Mouse (Mus musculus) kidney, postnatal 10 days (tissue): ENCODE measurements around the gene Chia1.
"Not testable (repeated sequence)": the region's sequence is repeated elsewhere in the genome, so short reads cannot be mapped to it uniquely, and the experiment has no call there.

Source experiments
- DNase-seq: peaks from one replicate; pipeline ENCODE4 v3.0.0; 2021; ENCODE audit warnings: mixed read lengths

Chia1 gene

GRCm38 (mm10) chr3:106112929-106113328 lies at the start of gene Chia1:
Gene Chia1 (plus strand): TSS chr3:106113229.
- DNase-seq, result no peak

DNA sequence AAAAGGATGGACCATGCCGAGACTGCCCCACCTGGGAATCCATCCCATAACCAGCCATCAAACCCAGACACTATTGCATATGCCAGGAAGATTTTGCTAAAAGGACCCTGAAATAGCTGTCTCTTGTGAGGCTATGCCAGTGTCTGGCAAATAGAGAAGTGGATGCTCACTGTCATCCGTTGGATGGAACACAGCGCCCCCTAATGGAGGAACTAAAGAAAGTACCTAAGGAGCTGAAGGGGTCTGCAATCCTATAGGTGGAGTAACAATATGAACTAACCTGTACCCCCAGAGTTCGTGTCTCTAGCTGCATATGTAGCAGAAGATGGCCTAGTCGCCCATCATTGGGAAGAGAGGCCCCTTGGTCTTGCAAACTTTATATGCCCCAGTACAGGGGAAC lies 45.3 kb upstream of the Chia1 start:
- DNase-seq, result not testable (repeated sequence)

DNA sequence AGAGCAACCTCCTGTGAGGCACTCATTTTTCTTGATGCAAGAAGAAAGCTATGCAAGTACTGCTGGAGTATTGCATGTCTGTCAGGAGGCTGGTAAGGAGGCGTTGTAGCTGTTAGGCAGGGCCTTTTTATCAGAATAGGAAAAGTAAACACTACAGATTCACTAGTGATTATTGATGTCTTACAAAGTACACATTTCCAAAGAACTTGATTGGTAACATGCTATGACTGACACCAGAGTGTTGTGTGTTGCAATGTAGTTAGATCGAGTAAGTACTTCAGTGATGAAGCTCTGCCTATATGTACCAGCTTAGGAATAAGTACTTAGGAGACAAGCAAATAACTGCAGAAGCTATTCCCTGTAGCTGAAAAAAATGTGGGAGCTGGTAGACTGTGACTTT lies 42.0 kb upstream of the Chia1 start:
- no peak for DNase-seq

GRCm38 (mm10) chr3:106074824-106075223 lies 38.2 kb upstream of the Chia1 start:
- no peak for DNase-seq

DNA sequence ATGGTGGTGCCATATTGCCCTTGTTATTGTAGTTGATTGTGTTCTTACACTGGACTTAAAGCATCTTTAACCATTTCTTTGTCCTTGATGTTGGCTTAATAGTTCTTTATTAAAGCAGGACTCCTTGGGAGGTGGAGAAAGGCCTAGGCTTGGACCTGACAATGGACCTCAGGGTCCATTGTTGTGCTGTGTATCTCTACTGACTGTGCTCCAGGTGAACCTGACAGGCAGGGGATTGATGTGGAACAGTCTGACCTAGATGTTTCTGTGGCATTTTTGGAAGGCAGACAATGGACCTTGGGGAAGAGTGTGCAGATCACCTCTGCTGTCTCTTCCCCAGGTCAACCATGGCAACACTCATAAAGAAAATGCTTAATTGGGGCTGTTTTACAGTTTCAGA lies 14.0 kb downstream of the Chia1 start:
- no peak for DNase-seq

GRCm38 (mm10) chr3:106128807-106129493 lies 15.9 kb downstream of the Chia1 start:
- DNase-seq, result no peak

GRCm38 (mm10) chr3:106131690-106132089 lies 18.7 kb downstream of the Chia1 start:
- DNase-seq, result no peak

- DNase-seq, result no peak
Measured at GRCm38 (mm10) chr3:106144081-106144480, 31.1 kb downstream of the Chia1 start.

GRCm38 (mm10) chr3:106154413-106154812 lies 41.4 kb downstream of the Chia1 start:
- no peak for DNase-seq

GRCm38 (mm10) chr3:106167464-106167863 lies 54.4 kb downstream of the Chia1 start, which contains the start of gene Chil3:
Gene Chil3 (minus strand): TSS chr3:106167564.
- DNase-seq, result no peak

GRCm38 (mm10) chr3:106170522-106171053 lies 57.6 kb downstream of the Chia1 start:
- DNase-seq, result no peak

GRCm38 (mm10) chr3:106171135-106171731 lies 58.2 kb downstream of the Chia1 start:
- DNase-seq, result no peak

DNA sequence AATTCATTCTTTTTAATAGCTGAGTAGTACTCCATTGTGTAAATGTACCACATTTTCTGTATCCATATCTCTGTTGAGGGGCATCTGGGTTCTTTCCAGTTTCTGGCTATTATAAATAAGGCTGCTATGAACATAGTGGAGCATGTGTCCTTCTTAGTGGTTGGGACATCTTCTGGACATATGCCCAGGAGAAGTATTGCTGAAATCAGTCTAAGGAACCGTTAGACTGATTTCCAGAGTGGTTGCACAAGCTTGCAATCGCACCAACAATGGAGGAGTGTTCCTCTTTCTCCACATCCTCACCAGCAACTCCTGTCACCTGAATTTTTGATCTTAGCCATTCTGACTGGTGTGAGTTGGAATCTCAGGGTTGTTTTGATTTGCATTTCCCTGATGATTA lies 59.5 kb downstream of the Chia1 start:
- DNase-seq, result not testable (repeated sequence)

DNA sequence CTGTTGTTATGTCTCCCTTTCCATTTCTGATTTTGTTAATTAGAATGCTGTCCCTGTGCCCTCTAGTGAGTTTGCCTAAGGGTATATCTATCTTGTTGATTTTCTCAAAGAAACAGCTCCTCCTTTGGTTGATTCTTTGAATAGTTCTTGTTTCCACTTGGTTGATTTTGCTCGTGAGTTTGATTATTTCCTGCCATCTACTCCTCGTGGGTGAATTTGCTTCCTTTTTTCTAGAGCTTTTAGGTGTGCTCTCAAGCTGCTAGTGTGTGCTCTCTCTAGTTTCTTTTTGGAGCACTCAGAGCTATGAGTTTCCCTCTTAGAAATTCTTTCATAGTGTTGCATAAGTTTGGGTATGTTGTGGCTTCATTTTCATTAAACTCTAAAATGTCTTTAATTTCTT lies 61.9 kb downstream of the Chia1 start:
- not testable (repeated sequence) for DNase-seq

- DNase-seq, result no peak
Measured at GRCm38 (mm10) chr3:106177509-106178189, 64.6 kb downstream of the Chia1 start.
